Mouse (Mus musculus): ENCODE results near the gene Olfr519.

Gene Olfr519

DNA sequence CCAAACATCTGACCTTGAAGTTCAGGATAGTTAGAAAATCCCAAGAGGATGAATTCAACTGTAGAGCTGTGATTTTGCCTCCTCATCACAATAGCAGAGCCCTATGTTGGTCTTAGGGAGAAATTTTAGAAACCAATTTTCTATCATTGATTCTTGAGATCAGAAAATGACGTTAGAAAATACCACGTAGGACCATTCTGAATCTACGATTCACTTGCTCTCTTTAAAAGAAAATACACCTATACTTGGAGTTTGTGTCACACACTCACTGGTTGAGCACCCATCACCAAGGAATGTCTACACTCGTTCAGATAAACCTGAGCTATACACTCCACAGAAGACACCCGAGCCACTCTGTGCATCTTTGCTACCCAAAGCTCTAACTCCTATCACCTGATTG is at the start of gene Olfr519:
TSS of gene Olfr519 (minus strand) at position 101 of the 400 bp plus-strand sequence.
- no peak for DNase-seq (ENCODE audit: inconsistent age in 2 of 2, low spot score in 1 of 2)

DNA sequence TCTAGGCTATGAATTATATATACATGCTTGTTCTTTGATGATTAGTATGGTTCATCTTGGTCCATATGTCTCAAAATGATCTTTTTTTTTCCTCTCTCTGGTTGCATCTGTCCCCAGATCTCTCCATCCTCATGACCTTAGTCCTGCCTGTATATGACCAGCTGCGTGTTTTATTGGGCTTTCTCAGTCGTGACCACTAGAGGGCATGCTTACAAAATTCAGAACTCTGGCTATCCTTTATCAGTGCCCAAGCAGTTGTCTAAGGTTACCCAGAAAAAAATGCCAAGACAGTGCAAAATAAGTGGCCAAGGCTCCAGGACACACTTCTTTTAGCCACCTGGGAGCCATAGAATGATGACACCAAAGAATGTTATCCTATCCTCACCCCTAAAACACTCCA is 49.8 kb upstream of the Olfr519 start:
- peak; percentile 34 to 80 for DNase-seq (ENCODE audit: inconsistent age in 2 of 2, low spot score in 1 of 2)

DNA sequence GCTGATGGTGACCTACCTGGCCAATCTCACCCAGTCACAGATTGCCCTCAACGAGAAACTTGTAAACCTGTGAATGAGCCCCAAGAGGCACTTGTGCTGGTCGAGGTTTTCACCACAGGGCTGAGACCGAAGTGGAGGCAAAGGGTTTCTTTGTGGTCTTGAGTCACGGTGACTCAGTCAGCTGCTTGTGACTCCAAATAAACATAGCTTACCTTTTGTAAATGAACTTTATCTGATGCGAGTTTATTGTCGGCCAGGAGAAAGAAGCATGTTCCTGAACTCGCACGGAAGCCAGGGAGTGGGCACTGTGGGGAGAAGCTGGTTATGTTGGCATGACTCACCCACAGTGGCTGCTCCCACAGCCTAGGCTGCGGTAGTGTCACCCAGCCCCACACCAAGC is 47.2 kb upstream of the Olfr519 start:
- DNase-seq (ENCODE audit: inconsistent age in 2 of 2, low spot score in 1 of 2), result no peak

DNA sequence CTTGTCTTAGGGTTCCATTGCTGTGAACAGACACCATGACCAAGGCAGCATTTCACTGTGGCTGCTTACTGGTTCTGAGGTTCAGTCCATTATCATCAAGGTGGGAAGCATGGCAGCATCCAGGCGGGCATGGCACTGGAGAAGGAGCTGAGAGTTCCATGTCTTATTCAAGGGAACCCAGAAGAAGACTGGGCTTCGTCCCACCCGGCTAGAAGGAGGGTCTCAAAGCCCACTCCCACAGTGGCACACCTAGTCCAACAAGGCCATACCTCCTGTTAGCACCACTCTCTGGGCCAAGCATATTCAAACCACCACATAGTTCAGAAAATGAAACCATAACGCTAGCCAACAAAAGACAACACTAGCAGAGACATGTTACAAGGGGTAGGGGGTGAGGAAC is 42.4 kb upstream of the Olfr519 start:
- peak in 1 of 2 experiments; percentile 28 for DNase-seq (ENCODE audit: inconsistent age in 2 of 2, low spot score in 1 of 2)

DNA sequence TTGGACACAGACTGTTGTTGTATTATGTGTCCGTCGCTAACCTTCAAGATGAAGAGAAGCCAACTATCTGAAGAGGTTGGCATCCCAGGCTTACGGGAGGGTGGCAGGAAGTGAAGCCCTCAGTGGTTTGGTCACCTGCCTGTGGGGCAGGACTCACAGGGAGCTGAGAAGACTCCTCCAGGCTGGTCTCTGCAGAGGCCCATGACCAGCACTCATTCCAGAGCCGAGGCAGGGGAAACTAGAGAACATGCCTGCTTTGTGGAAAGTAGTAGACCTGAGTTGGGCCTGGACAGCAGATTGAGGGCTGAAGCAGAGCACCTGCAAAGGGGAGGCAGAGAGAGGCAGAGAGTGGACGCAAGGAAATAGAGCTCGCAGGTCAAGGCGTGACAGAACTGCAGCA is 41.2 kb upstream of the Olfr519 start:
- DNase-seq (ENCODE audit: inconsistent age in 2 of 2, low spot score in 1 of 2), result peak in 1 of 2 experiments; percentile 31

DNA sequence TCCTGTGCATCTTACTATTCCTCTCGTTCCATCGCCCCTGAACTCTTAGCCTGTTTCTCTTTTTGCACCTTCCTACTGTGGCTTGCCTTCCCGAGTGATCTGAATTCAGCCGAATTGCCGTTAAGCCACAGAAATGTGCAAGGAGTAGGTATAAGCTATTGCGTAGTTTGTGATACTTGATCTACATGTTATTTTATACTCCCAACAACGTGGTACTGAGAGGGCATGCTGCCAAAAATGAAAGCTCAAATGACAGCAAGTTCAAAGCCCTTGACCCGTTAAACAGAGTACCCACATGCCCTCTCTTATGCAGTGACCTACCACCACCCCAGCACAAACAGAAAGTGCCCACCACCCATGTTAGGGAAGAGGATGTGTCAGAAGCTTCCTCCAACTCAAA is 40.6 kb upstream of the Olfr519 start:
- DNase-seq (ENCODE audit: inconsistent age in 2 of 2, low spot score in 1 of 2), result no peak

DNA sequence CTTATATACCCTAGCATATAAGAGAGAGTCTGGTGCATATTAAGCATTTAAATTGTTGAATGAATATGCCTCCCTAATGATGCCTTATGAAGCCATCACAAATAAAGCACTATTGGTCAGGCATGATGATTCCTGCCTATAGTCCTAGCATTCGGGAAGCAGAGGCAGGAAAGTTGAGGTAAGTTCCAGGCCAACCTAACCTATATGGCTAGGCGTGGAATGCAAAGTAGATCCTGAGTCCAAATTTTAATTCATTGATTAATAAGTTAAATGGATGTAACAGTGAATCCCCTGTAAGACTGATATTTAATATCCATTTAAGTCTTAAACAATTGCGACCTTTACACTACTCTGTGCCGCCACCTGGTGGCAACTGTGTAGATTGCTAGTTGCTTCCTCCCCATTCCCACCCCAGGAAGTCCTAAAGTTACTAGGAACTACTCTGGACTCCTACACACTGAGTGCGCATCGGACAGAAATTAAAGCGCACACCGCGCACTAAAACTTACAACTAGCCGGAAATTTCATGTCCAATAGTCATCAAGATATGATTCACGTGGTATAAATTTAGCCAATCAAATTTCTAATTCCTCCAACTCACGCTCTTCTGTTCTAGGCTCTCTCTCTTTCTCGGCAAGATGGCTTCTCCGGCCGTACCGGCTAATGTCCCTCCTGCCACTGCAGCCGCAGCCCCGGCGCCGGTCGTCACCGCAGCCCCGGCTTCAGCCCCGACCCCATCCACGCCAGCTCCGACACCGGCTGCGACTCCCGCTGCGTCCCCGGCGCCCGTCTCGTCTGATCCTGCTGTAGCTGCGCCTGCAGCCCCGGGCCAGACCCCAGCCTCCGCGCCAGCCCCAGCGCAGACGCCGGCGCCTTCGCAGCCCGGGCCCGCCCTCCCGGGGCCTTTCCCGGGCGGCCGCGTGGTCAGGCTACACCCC is 39.8 kb upstream of the Olfr519 start, which contains the start of gene Eif3f:
TSS of gene Eif3f (plus strand) at position 624 of the 938 bp plus-strand sequence.
- DNase-seq (ENCODE audit: inconsistent age in 2 of 2, low spot score in 1 of 2), result peak; percentile 95 to 98

DNA sequence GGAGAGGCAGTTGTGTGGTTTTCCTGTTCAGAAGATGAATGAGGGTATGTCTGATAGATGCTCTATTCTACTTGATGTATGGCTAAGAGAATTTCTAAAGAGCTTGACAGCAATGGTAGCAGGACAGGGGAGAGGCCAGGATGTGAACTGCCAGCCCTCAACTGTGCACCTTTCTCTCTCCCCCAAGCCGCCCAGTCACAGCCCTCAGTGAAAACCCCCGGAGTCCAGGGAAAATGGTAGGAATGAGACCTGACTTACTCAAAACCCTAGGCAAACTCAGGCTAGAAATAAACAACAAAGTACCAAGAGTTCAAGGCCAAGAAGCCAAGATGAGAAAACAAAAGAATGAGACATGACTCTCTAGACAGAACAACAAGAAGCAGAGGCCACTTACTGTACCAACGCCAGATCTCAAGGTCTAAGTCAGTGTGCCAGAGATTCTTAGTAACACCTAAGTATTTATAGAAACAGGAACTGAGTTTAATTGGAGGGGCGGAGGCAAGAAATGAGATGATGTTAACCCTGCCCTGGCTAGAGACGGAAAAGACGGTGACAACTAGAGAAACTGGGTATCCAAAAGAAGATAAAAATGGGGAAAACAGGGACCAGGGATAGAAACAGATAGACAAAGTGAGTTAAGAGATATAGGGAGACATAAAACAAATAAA is 35.6 kb upstream of the Olfr519 start, which contains the start of gene Nlrp10:
TSS of gene Nlrp10 (minus strand) at position 453 of the 668 bp plus-strand sequence.
- DNase-seq (ENCODE audit: inconsistent age in 2 of 2, low spot score in 1 of 2), result peak in 1 of 2 experiments; percentile 20

DNA sequence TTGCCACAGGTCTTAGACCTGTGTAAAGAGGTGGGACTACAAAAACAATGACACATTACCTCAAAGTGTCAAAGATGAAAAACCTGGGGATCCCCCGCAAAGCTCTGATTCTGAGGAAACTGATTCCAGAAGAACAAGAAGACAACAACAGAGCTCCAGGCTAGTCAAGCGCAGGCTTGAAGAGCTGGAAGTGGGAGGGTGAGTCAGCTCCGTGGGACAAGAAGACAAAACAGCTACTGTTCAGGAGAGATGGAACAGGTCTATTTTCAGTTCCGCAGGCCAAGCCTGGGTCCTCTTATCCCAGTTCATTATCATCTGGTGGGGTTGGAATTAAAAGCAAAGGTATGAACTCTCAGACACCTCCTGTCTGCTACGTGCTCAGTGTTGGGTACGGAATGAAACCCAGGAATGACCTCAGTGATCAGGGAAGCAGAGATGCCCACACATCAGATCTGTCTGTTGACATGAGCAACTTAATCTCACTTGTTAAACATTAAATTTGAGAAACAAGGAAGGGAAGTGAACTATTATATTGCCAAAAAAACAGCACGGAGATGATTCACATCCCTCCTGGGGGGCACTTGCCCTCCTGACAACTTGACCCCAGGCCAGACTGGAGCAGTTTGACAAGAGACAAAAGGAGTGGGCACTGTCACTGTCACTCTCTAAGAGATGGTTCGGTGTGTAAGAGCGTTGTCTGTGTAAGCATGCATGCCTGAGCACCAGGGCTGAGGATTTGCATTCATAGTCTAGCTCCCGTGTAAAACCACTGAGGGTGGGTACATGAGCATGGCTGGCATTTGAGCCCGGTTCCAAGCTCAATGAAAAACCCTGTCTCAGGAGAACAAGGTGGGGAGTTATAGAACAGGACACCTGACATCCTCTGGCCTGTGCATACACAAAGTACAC is 34.3 kb upstream of the Olfr519 start:
- DNase-seq (ENCODE audit: inconsistent age in 2 of 2, low spot score in 1 of 2), result no peak

DNA sequence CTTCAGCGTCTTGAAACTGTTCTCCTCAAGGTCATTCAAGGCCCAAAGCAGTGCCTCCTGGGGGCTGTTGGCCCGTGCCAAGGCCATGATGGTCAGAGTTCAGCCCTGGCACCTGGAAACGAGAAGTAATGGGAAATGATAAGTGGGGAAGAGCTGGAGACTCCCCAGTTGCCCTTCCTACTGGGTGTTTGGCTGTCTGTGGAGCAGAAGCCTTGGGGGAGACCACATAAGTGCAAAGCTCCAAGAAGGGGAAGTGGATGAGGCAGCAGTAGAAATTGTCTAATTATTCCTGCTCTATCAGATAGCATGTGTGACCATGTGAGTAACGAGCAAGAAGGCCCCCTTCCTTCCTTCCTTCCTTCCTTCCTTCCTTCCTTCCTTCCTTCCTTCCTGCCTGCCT is 32.8 kb upstream of the Olfr519 start:
- no peak for DNase-seq (ENCODE audit: inconsistent age in 2 of 2, low spot score in 1 of 2)

DNA sequence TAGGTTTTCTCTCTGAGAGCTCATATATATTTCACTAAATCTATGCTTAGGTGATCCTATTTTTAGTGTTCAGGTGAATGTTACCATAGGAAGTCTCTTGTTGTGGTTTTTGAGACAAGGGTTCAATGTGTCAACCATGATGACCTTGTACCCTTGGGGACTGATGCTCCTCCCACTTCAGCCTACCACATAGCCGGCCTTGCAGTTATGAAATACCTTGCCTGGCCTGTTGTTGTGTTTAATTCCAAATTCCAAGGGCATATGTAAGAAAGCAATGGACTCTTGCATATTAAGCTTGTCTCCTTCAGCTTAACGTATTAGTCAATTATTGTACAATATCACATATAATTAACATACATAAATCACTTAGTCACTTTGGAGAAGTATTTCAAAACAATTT is 9.7 kb upstream of the Olfr519 start:
- DNase-seq (ENCODE audit: inconsistent age in 2 of 2, low spot score in 1 of 2), result no peak

DNA sequence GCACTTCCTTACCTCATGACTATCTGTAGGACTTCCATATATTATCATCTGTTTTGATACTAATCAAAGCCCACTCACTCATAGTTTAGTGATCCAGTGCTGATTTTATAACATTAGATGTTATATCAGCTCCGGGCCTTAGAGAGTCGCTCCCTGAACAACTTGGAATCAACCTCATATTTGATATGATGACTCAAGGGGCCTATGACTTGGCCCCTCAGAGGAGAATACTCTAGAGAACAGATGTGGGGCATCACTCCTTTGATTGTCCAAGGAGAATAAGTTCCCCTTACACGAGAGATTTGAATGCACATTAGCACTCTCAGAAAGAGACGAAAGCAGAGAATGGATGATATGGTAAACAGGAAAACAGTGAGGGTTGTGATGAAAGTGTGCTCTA is 9.3 kb downstream of the Olfr519 start, which contains the start of gene Olfr518:
TSS of gene Olfr518 (minus strand) at position 101 of the 400 bp plus-strand sequence.
- no peak for DNase-seq (ENCODE audit: inconsistent age in 2 of 2, low spot score in 1 of 2)

DNA sequence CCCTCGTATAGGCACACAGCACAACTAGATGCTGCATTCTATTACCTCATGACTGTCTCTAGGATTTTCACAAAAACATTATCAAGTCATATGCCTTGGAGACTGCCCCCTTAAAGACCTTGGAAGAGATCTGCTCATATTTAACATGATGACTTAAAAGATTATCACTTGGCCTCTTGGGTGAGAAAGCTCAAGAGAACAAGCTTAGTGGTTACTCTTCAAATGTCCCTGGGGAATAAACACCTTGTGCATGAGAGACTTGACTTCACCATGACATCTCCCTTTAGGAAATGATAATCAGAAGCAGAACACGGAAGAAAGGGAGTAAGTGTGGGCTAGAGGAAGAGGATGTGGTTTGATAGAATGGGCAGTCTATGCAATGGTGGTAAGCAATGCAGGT is 21.9 kb downstream of the Olfr519 start, which contains the start of gene Olfr517:
TSS of gene Olfr517 (minus strand) at position 101 of the 400 bp plus-strand sequence.
- no peak for DNase-seq (ENCODE audit: inconsistent age in 2 of 2, low spot score in 1 of 2)

DNA sequence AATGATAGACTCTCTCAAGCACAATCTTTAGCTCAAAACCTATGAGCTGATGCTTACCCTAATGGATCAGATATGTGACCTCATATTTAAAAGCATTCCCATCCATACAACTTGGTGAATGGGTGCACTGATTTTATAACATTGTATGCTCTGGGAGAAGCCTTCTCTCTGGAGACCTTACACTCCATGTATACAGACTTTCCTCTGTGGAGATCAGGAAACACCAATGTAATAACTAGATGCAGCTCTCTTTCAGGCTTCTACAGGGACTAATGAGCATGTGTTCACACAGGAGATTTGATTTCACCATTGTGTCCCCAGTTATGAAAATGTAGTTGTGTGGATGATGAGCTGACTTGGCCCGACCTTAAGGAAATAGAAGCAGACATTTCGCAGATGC is 43.8 kb downstream of the Olfr519 start, which contains the start of gene Olfr516:
TSS of gene Olfr516 (minus strand) at position 101 of the 400 bp plus-strand sequence.
- DNase-seq (ENCODE audit: inconsistent age in 2 of 2, low spot score in 1 of 2), result no peak

Measured in adrenal gland, adult (tissue).